Mouse (Mus musculus): Measurements from ENCODE around the gene F2rl1.
A peak's percentile ranks its signal among the peaks of the same experiment; 100 is the strongest.

Gene F2rl1

GRCm38 (mm10) chr13:95524674-95525491 lies at the start of gene F2rl1:
TSS of gene F2rl1 (minus strand) at chr13:95525227.
- DNase-seq = peak; percentile 45

- DNase-seq = no peak
Measured at GRCm38 (mm10) chr13:95570877-95571276, 45.9 kb upstream of the F2rl1 start.

GRCm38 (mm10) chr13:95569326-95569725 lies 44.3 kb upstream of the F2rl1 start:
- no peak for DNase-seq

- no peak for DNase-seq
Measured at GRCm38 (mm10) chr13:95568336-95568735, 43.3 kb upstream of the F2rl1 start.

- DNase-seq = no peak
Measured at GRCm38 (mm10) chr13:95566841-95567551, 42.0 kb upstream of the F2rl1 start.

- peak; percentile 78 for DNase-seq
Measured at GRCm38 (mm10) chr13:95563693-95564092, 38.7 kb upstream of the F2rl1 start.

- DNase-seq = no peak
Measured at GRCm38 (mm10) chr13:95563066-95563610, 38.1 kb upstream of the F2rl1 start.

GRCm38 (mm10) chr13:95557326-95557725 lies 32.3 kb upstream of the F2rl1 start:
- DNase-seq = no peak

GRCm38 (mm10) chr13:95553885-95554492 lies 29.0 kb upstream of the F2rl1 start:
- no peak for DNase-seq

- DNase-seq = no peak
Measured at GRCm38 (mm10) chr13:95550636-95551370, 25.8 kb upstream of the F2rl1 start.

GRCm38 (mm10) chr13:95549421-95549820 lies 24.4 kb upstream of the F2rl1 start:
- DNase-seq = no peak

- no peak for DNase-seq
Measured at GRCm38 (mm10) chr13:95548856-95549255, 23.8 kb upstream of the F2rl1 start.

- DNase-seq = no peak
Measured at GRCm38 (mm10) chr13:95548291-95548789, 23.3 kb upstream of the F2rl1 start.

- DNase-seq = no peak
Measured at GRCm38 (mm10) chr13:95547090-95547611, 22.1 kb upstream of the F2rl1 start.

GRCm38 (mm10) chr13:95546251-95546650 lies 21.2 kb upstream of the F2rl1 start:
- no peak for DNase-seq

- DNase-seq = no peak
Measured at GRCm38 (mm10) chr13:95545729-95546186, 20.7 kb upstream of the F2rl1 start.

- DNase-seq = no peak
Measured at GRCm38 (mm10) chr13:95538021-95538420, 13.0 kb upstream of the F2rl1 start.

- no peak for DNase-seq
Measured at GRCm38 (mm10) chr13:95536117-95536493, 11.1 kb upstream of the F2rl1 start.

- DNase-seq = no peak
Measured at GRCm38 (mm10) chr13:95535461-95536116, 10.6 kb upstream of the F2rl1 start.

GRCm38 (mm10) chr13:95535026-95535425 lies 10.0 kb upstream of the F2rl1 start:
- DNase-seq = no peak

- DNase-seq = no peak
Measured at GRCm38 (mm10) chr13:95534131-95534561, 9.1 kb upstream of the F2rl1 start.

GRCm38 (mm10) chr13:95533640-95534039 lies 8.6 kb upstream of the F2rl1 start:
- no peak for DNase-seq
